Mouse (Mus musculus): ENCODE data around the gene Slc9a8.

- no peak for TF ChIP-seq CTCF (IDR thresholded peaks at IDR 0.05; ENCODE audit: low read depth)
- TF ChIP-seq EP300 (optimal IDR thresholded peaks at IDR 0.05): no peak
Measured at GRCm38 (mm10) chr2:167483827-167484410, 62.4 kb downstream of the Slc9a8 start.

Measured in stomach, postnatal 0 days (tissue).